Mouse (Mus musculus) testis, adult 2 months (tissue): ENCODE measurements around the gene Nhlrc3.

Experiments
- CTCF ChIP-seq: fragments of 200-500 bp; IDR thresholded peaks from 2 replicates; pipeline ENCODE4 v1.5.1; 2012; ENCODE audit warnings: low read depth, mild to moderate bottlenecking, inconsistent platforms, low read length, moderate library complexity; ENCODE audit not compliant: control insufficient read depth, insufficient read depth, insufficient replicate concordance
- POLR2A ChIP-seq: fragments of 200-500 bp; IDR thresholded peaks from 2 replicates; pipeline ENCODE4 v1.6.1; 2012; ENCODE audit warnings: low read depth, mild to moderate bottlenecking, inconsistent platforms, low read length, moderate library complexity; ENCODE audit not compliant: control insufficient read depth

DNA sequence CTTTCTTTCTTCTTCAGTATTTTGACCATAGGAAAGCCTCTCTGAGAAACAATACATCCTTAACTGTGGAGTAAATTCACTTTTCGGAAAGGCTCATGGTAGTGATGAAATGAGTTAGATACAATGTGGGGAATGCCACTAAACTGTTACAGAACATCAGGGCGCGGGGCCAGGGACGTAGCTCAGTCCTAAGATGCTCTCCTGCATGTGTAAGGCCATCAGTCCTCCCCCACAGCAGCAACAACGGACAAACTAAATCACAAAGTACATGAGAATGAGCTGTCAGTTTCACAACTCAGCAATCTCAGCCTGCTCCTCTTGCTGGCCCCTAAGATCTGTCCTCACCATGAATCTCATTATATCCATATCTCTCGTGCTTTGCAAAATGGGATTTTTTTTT is 8.6 kb downstream of the Nhlrc3 start:
- TF ChIP-seq POLR2A (no peak), CTCF (no peak)
